Mouse (Mus musculus) ovary, postnatal 36 days (tissue): ENCODE results near the gene Laptm5.

Source experiments
- DNase-seq: peaks from one replicate; pipeline ENCODE4 v3.0.0; 2022; ENCODE audit warnings: low spot score, mixed read lengths

The Laptm5 gene

DNA sequence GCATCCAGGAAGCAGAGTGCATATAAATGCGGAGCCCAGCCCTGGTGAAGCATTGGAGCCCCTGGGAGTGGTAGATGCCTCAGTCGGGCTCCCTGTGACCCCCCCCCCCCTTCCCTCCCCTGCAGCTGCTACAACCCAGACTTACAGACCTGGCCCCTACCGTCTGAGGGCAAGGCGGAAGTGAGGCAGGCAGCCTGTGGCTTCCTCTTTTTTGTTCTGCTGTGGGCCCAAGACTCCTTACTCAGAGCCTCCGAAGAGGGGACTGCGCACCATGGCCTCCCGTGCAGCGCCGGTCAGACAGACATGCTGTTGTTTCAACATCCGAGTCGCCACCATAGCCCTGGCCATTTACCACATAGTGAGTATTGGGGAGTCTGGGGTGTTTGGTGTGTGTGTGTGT lies at the start of gene Laptm5:
Gene Laptm5 (plus strand): TSS at position 49 of the 400 bp plus-strand sequence.
- no peak for DNase-seq

- DNase-seq = no peak
Measured at GRCm38 (mm10) chr4:130865460-130865859, 47.5 kb upstream of the Laptm5 start.

- no peak for DNase-seq
Measured at GRCm38 (mm10) chr4:130865901-130866371, 47.0 kb upstream of the Laptm5 start.

DNA sequence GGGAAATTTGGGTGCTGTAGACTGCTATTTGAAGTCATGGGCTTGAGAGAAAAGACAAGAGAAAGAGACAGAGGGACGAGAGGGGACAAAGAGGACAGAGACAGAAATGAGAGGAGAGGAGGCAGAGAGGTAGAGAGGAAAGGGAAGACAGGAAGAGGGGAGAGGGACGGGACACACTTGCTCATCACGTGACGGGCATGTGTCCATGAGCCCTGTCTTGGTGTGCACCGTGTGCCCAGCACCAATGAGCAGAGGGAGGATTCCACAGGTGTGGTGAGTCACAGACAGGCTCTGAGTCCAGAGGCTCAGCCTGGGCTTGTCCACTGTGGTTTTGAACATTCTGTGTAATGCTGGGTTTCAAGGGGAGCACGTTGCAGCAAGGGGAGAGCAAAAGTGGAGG lies 45.0 kb upstream of the Laptm5 start:
- no peak for DNase-seq

GRCm38 (mm10) chr4:130868803-130869202 lies 44.1 kb upstream of the Laptm5 start:
- DNase-seq = no peak

GRCm38 (mm10) chr4:130872414-130872813 lies 40.5 kb upstream of the Laptm5 start:
- no peak for DNase-seq

GRCm38 (mm10) chr4:130873440-130873839 lies 39.5 kb upstream of the Laptm5 start:
- DNase-seq = no peak

- peak; percentile 89 for DNase-seq
Measured at GRCm38 (mm10) chr4:130874601-130875000, 38.3 kb upstream of the Laptm5 start.

DNA sequence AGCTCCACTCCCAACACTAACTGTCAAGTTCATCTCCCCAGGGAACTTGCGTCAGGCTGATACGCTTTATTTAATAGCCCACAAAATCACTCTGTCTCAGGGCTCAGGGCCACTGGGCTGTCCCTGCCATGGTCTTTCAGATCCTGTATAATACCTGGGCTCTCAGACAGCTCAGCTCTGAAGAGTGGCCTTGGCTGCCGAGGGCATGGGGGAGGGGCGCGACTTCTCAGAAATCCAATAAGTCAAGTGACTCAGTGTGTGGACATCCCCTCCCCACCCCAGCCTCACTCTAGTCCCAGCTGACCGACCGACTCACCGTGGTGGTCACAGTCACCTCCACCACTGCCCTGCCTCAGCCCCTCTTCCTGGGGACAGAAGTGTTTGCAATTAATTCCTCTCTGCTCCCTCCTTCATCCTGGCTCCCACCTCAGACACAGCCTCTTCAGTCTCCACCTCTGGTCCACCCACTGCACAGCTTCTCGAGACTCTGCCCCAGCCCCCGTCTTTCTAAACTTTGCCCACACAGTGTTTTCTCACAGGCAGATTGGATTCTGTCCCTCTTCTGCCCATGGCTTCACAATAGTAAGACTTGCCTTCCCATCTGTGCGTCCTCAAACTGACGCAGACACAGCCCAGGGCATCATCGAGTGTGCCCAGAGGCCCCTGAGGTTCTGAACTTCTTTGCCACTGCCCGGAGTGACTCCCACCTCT lies 36.8 kb upstream of the Laptm5 start:
- DNase-seq = no peak

DNA sequence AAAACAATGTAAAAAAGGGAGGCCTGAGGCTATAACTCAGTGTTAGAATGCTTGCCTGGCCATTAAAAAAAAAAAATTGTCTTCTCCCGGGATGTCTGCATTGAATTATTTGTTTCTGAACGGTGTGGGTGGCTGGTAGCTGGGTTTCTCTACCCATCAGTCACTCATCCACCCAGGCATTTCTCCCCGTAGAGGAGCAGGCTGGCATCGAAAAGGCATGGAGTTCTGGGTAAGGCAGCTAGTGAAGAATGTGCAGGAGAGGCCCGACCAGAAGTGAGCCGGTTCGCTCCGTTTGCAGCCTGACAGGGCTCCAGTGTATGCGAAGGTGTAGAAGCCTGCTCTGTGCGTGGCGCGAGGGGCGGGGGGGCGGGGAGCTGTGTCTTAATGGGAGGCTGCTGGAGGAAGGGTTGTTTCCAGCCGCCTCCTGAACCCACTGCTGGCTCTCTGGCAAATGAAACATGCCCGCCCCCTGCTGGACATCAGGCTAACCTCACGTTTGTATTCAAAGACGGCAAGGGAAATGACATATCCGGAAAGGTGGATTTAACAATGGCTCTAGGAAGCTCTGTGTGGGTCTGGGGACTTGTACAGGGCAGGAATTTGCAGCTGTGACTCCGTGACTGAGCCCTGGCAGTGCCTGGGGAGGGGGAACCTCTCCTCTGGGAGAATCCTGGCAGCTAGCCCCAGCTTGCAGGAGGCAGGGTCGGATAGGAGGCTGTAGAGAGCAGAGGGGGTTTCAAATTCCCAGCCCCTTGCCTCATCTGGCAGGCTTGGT lies 34.5 kb upstream of the Laptm5 start:
- peak; percentile 86 for DNase-seq

- no peak for DNase-seq
Measured at GRCm38 (mm10) chr4:130879048-130879384, 33.9 kb upstream of the Laptm5 start.

GRCm38 (mm10) chr4:130881336-130881735 lies 31.6 kb upstream of the Laptm5 start:
- DNase-seq = no peak

- DNase-seq = no peak
Measured at GRCm38 (mm10) chr4:130882762-130883161, 30.2 kb upstream of the Laptm5 start.

DNA sequence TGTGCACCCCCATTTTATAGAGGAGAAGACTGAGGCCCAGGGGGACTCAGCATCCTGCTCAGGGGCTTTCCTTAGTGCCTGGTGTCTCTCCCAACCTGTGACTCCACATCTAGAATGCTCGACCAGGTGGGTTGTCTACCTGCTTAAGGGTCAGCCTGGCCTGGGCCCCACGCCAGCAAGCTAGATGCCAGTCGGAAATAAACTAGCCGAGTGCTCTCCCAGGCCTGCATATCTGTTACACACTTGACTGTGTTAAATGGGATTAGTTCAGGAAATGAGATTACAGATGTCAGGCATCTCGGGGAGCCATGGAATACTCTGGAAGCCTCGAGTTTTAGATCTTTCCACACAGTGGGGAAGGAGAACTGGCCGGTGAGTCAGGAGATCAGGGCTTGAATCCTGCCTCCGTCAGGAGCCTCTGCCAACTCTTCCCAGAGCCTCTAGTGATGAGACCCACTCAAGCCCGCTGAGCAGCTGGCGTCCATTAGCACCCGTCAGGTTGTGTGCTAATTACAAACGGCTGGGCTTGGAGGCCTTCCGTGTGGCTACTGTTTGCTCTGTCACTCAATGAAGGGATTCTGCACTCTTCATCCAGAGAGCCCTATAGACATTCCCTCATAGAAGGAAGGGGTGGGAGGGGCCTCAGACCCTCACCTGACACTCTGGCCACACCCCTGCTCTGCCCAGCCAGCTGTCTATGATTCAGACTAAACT lies 28.9 kb upstream of the Laptm5 start:
- no peak for DNase-seq

DNA sequence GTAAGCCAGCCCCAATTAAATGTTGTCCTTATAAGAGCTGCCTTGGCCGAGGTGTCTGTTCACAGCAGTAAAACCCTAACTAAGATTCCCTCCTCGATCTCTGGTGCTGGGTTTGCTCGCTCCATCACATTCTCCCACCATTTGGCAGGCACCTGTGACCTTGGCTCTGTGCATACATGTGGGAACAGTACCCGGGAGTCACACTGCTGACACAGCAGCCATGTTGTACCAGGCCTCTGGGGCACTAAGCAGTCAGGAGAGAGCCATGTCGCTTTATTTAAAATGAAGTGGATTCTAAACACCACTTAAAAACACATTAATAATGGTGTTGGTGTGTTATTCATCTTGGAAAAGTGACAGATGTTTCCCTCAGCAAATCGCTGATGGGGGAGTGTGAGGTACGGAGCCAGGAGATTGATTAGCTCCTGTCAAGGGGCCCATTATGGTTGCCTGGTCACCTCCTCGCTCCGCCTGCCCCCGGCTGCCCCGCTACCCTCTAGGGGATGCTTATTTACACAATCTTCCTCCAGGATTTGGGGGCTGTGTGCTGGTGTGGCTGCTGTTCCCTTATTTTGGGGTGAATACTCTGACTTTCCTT lies 25.7 kb upstream of the Laptm5 start:
- no peak for DNase-seq

GRCm38 (mm10) chr4:130889777-130890510 lies 23.0 kb upstream of the Laptm5 start:
- DNase-seq = no peak

DNA sequence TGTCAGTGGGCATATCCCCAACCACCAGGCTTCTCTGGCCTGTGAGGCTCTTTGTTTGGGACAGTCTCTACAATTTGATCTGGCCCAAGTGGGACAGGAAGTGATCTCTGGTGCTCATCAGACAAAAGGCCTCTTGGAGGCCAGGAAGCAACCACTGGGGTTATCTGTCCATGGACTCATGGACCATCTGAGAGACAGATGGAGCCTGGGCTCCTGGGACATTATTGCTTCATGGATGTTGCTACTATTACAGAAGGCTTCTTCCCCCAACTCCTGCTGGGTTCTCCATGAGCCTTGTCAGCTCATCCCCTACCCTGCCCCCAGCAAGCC lies 22.4 kb upstream of the Laptm5 start:
- no peak for DNase-seq

GRCm38 (mm10) chr4:130892001-130892587 lies 20.8 kb upstream of the Laptm5 start:
- DNase-seq = peak; percentile 76

DNA sequence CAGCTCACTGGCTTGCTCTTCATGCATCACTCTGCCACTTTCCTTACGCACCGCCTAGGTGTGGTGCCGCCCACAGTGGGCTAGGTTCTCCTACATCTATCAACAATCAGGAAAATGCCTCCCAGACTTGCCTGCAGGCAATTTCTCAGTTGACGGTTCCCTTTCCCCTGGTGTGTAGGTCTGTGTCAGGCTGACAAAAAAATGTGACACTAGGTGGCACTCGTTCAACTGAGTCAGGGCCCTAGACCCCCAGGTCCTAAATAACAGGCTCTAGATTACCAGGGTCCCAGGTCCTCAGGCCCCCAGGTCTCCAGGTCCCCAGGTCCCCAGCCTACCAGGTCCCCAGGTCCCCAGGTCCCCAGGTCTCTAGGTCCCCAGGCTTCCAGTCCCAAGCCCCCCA lies 19.2 kb upstream of the Laptm5 start:
- DNase-seq = no peak

GRCm38 (mm10) chr4:130895701-130896100 lies 17.2 kb upstream of the Laptm5 start:
- no peak for DNase-seq

GRCm38 (mm10) chr4:130896372-130896771 lies 16.6 kb upstream of the Laptm5 start:
- peak; percentile 35 for DNase-seq
